Mouse (Mus musculus): ENCODE measurements around the gene Kif5a. TPM values are rescaled to one million over a fixed set of nuclear protein-coding genes. Genes with fewer than 3 reads are reported as not detected.
A peak's percentile ranks its signal among the peaks of the same experiment; 100 is the strongest.

The Kif5a gene
- polyA plus RNA-seq, 1 experiment from 2014 or later = 7.8 TPM

DNA sequence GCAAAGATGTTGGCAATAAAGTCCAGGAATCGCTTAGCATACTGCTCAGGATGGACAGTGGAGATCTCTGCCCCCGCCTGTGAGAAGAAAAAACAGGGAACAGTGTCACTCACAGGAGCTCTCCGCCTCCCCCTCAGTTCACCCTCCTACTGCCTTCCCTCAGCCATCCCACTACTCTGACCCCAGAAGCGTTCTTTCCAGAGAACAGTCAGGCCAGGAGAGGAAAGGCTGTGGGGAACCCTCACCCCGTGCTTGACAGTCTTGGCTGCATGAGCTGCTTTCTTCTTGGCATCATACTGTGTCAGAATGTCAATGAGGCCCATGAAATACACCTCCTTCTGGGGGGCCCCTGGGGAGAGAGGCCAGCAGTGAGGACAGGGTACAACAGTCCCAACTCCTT is 64.1 kb downstream of the Kif5a start:
- H3K9ac ChIP-seq (replicated peaks; ENCODE audit: low read depth, low read length) = no peak overlapping the region
- ATAC-seq (ENCODE audit: insufficient number of reproducible peaks, insufficient read depth, low FRiP score, low read depth) = no peak
- H3K9me3 ChIP-seq (ENCODE audit: control insufficient read depth, low read depth, low read length) = no peaks in the 10 kb centered on the region
- no peak overlapping the region for H3K4me2 ChIP-seq (replicated peaks; ENCODE audit: low read depth, low read length)
- peaks cover 19% of the 10 kb centered on the region for H3K36me3 ChIP-seq (ENCODE audit: control insufficient read depth, insufficient read depth, low read length)
- H3K4me3 ChIP-seq (ENCODE audit: low read depth, low read length) = no peak overlapping the region
- H3K4me1 ChIP-seq (ENCODE audit: control insufficient read depth, insufficient read depth, low read length) = peaks cover 19% of the 10 kb centered on the region; the same call in 1 of the 2 replicates
- H3K27ac ChIP-seq (ENCODE audit: low read length) = no peak overlapping the region
- 70% methylated on average over 5 of the region's 5 CpGs for WGBS
- no peaks in the 10 kb centered on the region for H3K27me3 ChIP-seq (ENCODE audit: control insufficient read depth, insufficient read depth, low read length)

DNA sequence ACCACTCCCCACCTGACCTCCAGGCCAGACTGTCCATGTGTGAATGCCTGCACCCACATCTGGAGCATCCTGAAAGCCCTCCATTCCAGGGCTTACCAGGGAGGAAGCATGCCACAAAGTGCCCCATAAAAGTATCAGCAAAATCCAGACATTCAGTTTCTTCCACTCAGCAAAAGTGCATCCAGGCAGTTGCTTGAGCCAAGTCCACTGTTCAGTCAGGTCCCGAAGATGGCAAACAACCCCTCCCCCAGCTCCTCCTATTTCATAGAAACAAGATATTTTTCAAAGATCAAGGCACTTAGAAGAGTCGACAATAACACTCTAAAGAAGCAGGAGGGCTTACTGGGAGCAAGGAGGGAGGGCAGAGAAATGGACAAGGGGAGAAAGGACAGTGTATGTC is 64.7 kb downstream of the Kif5a start:
- no peak overlapping the region for H3K27ac ChIP-seq (ENCODE audit: low read length)
- ATAC-seq (ENCODE audit: insufficient number of reproducible peaks, insufficient read depth, low FRiP score, low read depth) = no peak

GRCm38 (mm10) chr10:127197505-127198110 is 65.5 kb downstream of the Kif5a start:
- Histone ChIP-seq H3K36me3 (ENCODE audit: control insufficient read depth, insufficient read depth, low read length) (peaks cover 19% of the 10 kb centered on the region), H3K9me3 (ENCODE audit: control insufficient read depth, low read depth, low read length) (no peaks in the 10 kb centered on the region), H3K4me3 (ENCODE audit: low read depth, low read length) (no peak overlapping the region), H3K4me2 (replicated peaks; ENCODE audit: low read depth, low read length) (no peak overlapping the region), H3K27ac (ENCODE audit: low read length) (no peak overlapping the region), H3K4me1 (ENCODE audit: control insufficient read depth, insufficient read depth, low read length) (peaks cover 19% of the 10 kb centered on the region; the same call in 1 of the 2 replicates), H3K9ac (replicated peaks; ENCODE audit: low read depth, low read length) (no peak overlapping the region), H3K27me3 (ENCODE audit: control insufficient read depth, insufficient read depth, low read length) (no peaks in the 10 kb centered on the region)
- 83% methylated on average over 11 of the region's 11 CpGs for WGBS
- no peak for ATAC-seq (ENCODE audit: insufficient number of reproducible peaks, insufficient read depth, low FRiP score, low read depth)

More for the DNA sequence above, 64.7 kb downstream of the Kif5a start:
- Histone ChIP-seq H3K4me3 (ENCODE audit: low read depth, low read length) (no peak overlapping the region), H3K9ac (replicated peaks; ENCODE audit: low read depth, low read length) (no peak overlapping the region), H3K4me1 (ENCODE audit: control insufficient read depth, insufficient read depth, low read length) (peaks cover 19% of the 10 kb centered on the region; the same call in 1 of the 2 replicates), H3K9me3 (ENCODE audit: control insufficient read depth, low read depth, low read length) (no peaks in the 10 kb centered on the region), H3K4me2 (replicated peaks; ENCODE audit: low read depth, low read length) (no peak overlapping the region), H3K36me3 (ENCODE audit: control insufficient read depth, insufficient read depth, low read length) (peaks cover 19% of the 10 kb centered on the region), H3K27me3 (ENCODE audit: control insufficient read depth, insufficient read depth, low read length) (no peaks in the 10 kb centered on the region)
- WGBS = 51% methylated on average over 2 of the region's 2 CpGs

DNA sequence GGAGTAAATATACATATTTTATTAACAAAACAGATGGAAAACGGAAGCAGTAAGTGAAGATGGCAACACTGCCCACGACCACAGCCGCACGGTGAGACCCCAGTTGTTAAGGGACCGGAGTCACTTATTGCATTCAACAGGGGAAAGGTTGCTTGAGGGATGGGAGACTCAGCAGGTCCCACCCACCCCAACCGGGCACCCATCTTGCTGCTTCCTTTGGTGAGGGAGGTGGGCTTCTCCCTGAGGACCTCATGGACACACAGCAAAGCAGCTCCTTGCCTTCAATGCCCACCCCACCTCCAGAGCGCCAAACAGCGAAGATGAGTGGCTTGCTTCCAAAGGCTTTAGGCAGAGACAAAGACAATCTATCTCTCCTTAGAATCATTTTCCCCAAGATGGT is 66.0 kb downstream of the Kif5a start:
- 87% methylated on average over 8 of the region's 8 CpGs for WGBS
- H3K27ac ChIP-seq (ENCODE audit: low read length) = peak overlapping the region; percentile 91; the same call in 1 of the 2 replicates
- H3K36me3 ChIP-seq (ENCODE audit: control insufficient read depth, insufficient read depth, low read length) = peaks cover 19% of the 10 kb centered on the region
- no peaks in the 10 kb centered on the region for H3K27me3 ChIP-seq (ENCODE audit: control insufficient read depth, insufficient read depth, low read length)
- H3K9ac ChIP-seq (replicated peaks; ENCODE audit: low read depth, low read length) = no peak overlapping the region
- H3K9me3 ChIP-seq (ENCODE audit: control insufficient read depth, low read depth, low read length) = no peaks in the 10 kb centered on the region
- H3K4me3 ChIP-seq (ENCODE audit: low read depth, low read length) = no peak overlapping the region
- no peak overlapping the region for H3K4me2 ChIP-seq (replicated peaks; ENCODE audit: low read depth, low read length)
- ATAC-seq (ENCODE audit: insufficient number of reproducible peaks, insufficient read depth, low FRiP score, low read depth) = no peak
- H3K4me1 ChIP-seq (ENCODE audit: control insufficient read depth, insufficient read depth, low read length) = peaks cover 19% of the 10 kb centered on the region; the same call in 1 of the 2 replicates

DNA sequence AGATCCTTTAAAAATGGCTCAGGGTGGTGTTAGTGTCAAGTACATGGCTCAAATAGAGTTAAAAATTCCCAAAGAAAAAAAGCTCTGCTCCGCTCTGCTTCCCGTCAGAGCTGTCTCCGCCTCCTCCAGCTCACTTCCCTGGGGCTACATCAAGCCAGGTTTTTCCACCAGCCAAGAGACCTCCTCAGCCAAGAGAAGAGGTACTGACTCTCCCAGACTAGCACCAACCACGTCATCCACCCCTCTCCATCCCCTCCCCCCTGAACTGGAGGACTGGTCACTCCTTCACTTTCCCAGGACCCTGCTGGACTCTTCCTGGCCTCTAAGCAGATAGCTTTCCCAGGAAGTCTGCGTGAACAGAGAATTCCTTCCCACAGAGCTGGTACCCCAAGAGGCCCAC is 66.8 kb downstream of the Kif5a start:
- no peaks in the 10 kb centered on the region for H3K9me3 ChIP-seq (ENCODE audit: control insufficient read depth, low read depth, low read length)
- H3K4me2 ChIP-seq (replicated peaks; ENCODE audit: low read depth, low read length) = peak overlapping the region; percentile 91
- H3K27ac ChIP-seq (ENCODE audit: low read length) = peak overlapping the region; percentile 91
- peaks cover 17% of the 10 kb centered on the region for H3K36me3 ChIP-seq (ENCODE audit: control insufficient read depth, insufficient read depth, low read length)
- WGBS = 0% methylated on average over 5 of the region's 5 CpGs
- ATAC-seq (ENCODE audit: insufficient number of reproducible peaks, insufficient read depth, low FRiP score, low read depth) = peak; percentile 85
- peak overlapping the region; percentile 94 for H3K4me3 ChIP-seq (ENCODE audit: low read depth, low read length)
- H3K9ac ChIP-seq (replicated peaks; ENCODE audit: low read depth, low read length) = no peak overlapping the region
- no peaks in the 10 kb centered on the region for H3K27me3 ChIP-seq (ENCODE audit: control insufficient read depth, insufficient read depth, low read length)
- H3K4me1 ChIP-seq (ENCODE audit: control insufficient read depth, insufficient read depth, low read length) = peaks cover 19% of the 10 kb centered on the region; the same call in 1 of the 2 replicates

DNA sequence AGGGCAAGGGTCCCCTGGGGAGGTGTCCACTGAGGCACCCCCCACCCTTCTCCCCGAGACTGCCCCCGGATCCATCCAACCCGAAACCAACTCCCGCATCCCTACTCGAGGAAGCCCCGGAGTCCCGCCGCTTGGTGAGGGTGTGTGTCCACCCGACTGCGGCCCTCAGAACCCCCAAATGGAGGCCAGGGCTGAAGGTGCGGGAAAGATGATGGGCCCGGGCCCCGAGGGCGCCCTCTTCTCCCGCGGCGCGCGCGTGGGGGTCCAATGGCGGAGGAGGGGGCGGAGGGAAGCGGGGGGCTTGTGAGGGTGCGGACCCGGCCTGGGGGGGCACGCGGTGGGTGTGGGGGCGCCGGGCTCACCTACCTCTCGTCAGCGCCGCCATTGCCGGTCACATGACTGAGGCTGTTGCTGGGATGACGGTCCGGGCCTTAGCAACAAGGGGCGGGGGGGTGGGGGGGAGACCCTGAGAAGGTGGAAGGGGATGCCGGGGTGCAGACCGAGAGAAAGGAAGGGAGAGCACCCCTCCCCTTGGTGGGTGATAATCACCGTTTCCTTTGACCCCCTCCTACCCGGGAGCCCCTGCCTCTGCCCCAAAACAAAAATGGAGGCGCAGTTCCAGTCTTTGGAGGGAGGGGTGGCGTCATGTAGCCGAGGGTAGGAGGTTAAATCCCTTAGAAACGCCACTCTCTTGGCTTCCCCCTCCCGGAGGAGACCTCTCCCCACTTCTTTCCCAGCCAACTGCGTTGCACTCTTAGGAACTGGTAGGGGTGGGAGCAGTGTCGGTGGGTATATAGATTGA is 67.6 kb downstream of the Kif5a start, which contains the start of gene Dtx3:
Gene Dtx3, minus strand, starts transcription at position 401 of the 802 bp plus-strand sequence.
- Histone ChIP-seq H3K4me3 (ENCODE audit: low read depth, low read length) (peak within 1 kb of the TSS; percentile 94), H3K9me3 (ENCODE audit: control insufficient read depth, low read depth, low read length) (no peaks in the 10 kb centered on the region), H3K4me1 (ENCODE audit: control insufficient read depth, insufficient read depth, low read length) (peaks cover 22% of the 10 kb centered on the region; the same call in 1 of the 2 replicates), H3K27me3 (ENCODE audit: control insufficient read depth, insufficient read depth, low read length) (no peaks in the 10 kb centered on the region), H3K9ac (replicated peaks; ENCODE audit: low read depth, low read length) (peak within 1 kb of the TSS; percentile 90), H3K4me2 (replicated peaks; ENCODE audit: low read depth, low read length) (peak within 1 kb of the TSS; percentile 91), H3K36me3 (ENCODE audit: control insufficient read depth, insufficient read depth, low read length) (peaks cover 16% of the 10 kb centered on the region), H3K27ac (ENCODE audit: low read length) (peak within 1 kb of the TSS; percentile 91)
- ATAC-seq (ENCODE audit: insufficient number of reproducible peaks, insufficient read depth, low FRiP score, low read depth) = peak; percentile 43; the same call in 1 of the 2 replicates
- under 1% methylated on average over 44 of the region's 47 CpGs for WGBS

GRCm38 (mm10) chr10:127194428-127195327 is 68.5 kb downstream of the Kif5a start:
- Histone ChIP-seq H3K4me3 (ENCODE audit: low read depth, low read length) (peak overlapping the region; percentile 94), H3K4me1 (ENCODE audit: control insufficient read depth, insufficient read depth, low read length) (peaks cover 24% of the 10 kb centered on the region; the same call in 1 of the 2 replicates), H3K27me3 (ENCODE audit: control insufficient read depth, insufficient read depth, low read length) (no peaks in the 10 kb centered on the region), H3K27ac (ENCODE audit: low read length) (peak overlapping the region; percentile 91), H3K9ac (replicated peaks; ENCODE audit: low read depth, low read length) (peak overlapping the region; percentile 90), H3K9me3 (ENCODE audit: control insufficient read depth, low read depth, low read length) (no peaks in the 10 kb centered on the region), H3K4me2 (replicated peaks; ENCODE audit: low read depth, low read length) (peak overlapping the region; percentile 91), H3K36me3 (ENCODE audit: control insufficient read depth, insufficient read depth, low read length) (peaks cover 9% of the 10 kb centered on the region)
- 10% methylated on average over 22 of the region's 22 CpGs for WGBS
- ATAC-seq (ENCODE audit: insufficient number of reproducible peaks, insufficient read depth, low FRiP score, low read depth) = peak; percentile 28; the same call in 1 of the 2 replicates

GRCm38 (mm10) chr10:127193011-127193410 is 70.1 kb downstream of the Kif5a start:
- no peaks in the 10 kb centered on the region for H3K9me3 ChIP-seq (ENCODE audit: control insufficient read depth, low read depth, low read length)
- H3K9ac ChIP-seq (replicated peaks; ENCODE audit: low read depth, low read length) = no peak overlapping the region
- 79% methylated on average over 9 of the region's 9 CpGs for WGBS
- ATAC-seq (ENCODE audit: insufficient number of reproducible peaks, insufficient read depth, low FRiP score, low read depth) = no peak
- H3K27me3 ChIP-seq (ENCODE audit: control insufficient read depth, insufficient read depth, low read length) = no peaks in the 10 kb centered on the region
- no peak overlapping the region for H3K27ac ChIP-seq (ENCODE audit: low read length)
- no peaks in the 10 kb centered on the region; the same call in 1 of the 2 replicates for H3K36me3 ChIP-seq (ENCODE audit: control insufficient read depth, insufficient read depth, low read length)
- H3K4me2 ChIP-seq (replicated peaks; ENCODE audit: low read depth, low read length) = no peak overlapping the region
- peaks cover 29% of the 10 kb centered on the region; the same call in 1 of the 2 replicates for H3K4me1 ChIP-seq (ENCODE audit: control insufficient read depth, insufficient read depth, low read length)
- H3K4me3 ChIP-seq (ENCODE audit: low read depth, low read length) = no peak overlapping the region
